Mouse (Mus musculus): ENCODE results near the gene Aco2.

- TF ChIP-seq EP300 (IDR thresholded peaks at IDR 0.05; ENCODE audit: low read depth) (no peak), CTCF (IDR thresholded peaks at IDR 0.05; ENCODE audit: low read depth) (no peak)
Measured at GRCm38 (mm10) chr15:81926446-81926822, 54.3 kb downstream of the Aco2 start.

Measured in liver, embryonic 14.5 days (tissue).